Mouse (Mus musculus) myocyte (in vitro differentiated cells): ENCODE measurements around the gene Rbfox2.

Source experiments
- CEBPB ChIP-seq: IDR thresholded peaks from 2 replicates; pipeline ENCODE4 v1.6.1; 2011; ENCODE audit warnings: mild to moderate bottlenecking, moderate library complexity; ENCODE audit not compliant: poor library complexity, insufficient read depth, severe bottlenecking
- MYOD1 ChIP-seq, 3 experiments: IDR thresholded peaks; one replicate each; pipeline ENCODE4 v1.6.1; 2011; ENCODE audit warnings: control low read depth in 2 of 3, low read depth in 2 of 3, mild to moderate bottlenecking in 2 of 3, moderate library complexity in 1 of 3; ENCODE audit not compliant: insufficient read length in 2 of 3, control insufficient read depth in 1 of 3
- USF1 ChIP-seq: IDR thresholded peaks from one replicate; pipeline ENCODE4 v1.6.1; 2011; ENCODE audit warnings: low read depth, mild to moderate bottlenecking, control low read depth, moderate library complexity

- no peak for TF ChIP-seq CEBPB
- no peak for TF ChIP-seq MYOD1 (IDR thresholded peaks at IDR 0.05; ENCODE audit: control insufficient read depth in 1 of 3, insufficient read length in 2 of 3, low read depth in 2 of 3)
- no peak for TF ChIP-seq USF1
These were observed 241.4 kb downstream of the Rbfox2 start for GRCm38 (mm10) chr15:77065259-77065852.
